Mouse (Mus musculus) lung, embryonic 15.5 days (tissue): ENCODE measurements around the gene Cilp. TPM values are rescaled to one million over a fixed set of nuclear protein-coding genes. Genes with fewer than 3 reads are reported as not detected.

ENCODE experiments used
- polyA plus RNA-seq: library from polyadenylated mRNA; unstranded; fragments of >200 nt; fragmentation: Nextera tagmentation; extraction: Ambion mirVana; gene quantifications from 2 replicates; pipeline ENCODE4 v1.2.1, GENCODE M21; 2015

Cilp gene
- polyA plus RNA-seq, 1 experiment from 2014 or later: 0.09 TPM

Other genes with a start within 250 kb of the Cilp start
- 77.0 and 79.8 TPM in 2 replicates for gene Hacd3, start 243.5 kb upstream of the Cilp start, polyA plus RNA-seq
- 33.9 and 36.3 TPM in 2 replicates for gene Dpp8, start 232.8 kb upstream of the Cilp start, polyA plus RNA-seq
- gene Igdcc4, start 163.7 kb upstream of the Cilp start, polyA plus RNA-seq: 14.4 and 14.6 TPM in 2 replicates
- gene Igdcc3, start 124.0 kb upstream of the Cilp start, polyA plus RNA-seq: 1.8 and 2.0 TPM in 2 replicates
- gene Parp16, start 69.8 kb upstream of the Cilp start, polyA plus RNA-seq: 5.4 and 5.6 TPM in 2 replicates
- gene Clpx, start 29.1 kb downstream of the Cilp start, polyA plus RNA-seq: 47.2 and 50.0 TPM in 2 replicates
- 9.3 and 10.6 TPM in 2 replicates for gene Pdcd7, start 80.9 kb downstream of the Cilp start, polyA plus RNA-seq
- gene Ubap1l, start 95.9 kb downstream of the Cilp start, polyA plus RNA-seq: 0.14 TPM in 1 of 2 replicates, not detected in the other
- gene Kbtbd13, start 126.5 kb downstream of the Cilp start, polyA plus RNA-seq: 5.0 and 5.5 TPM in 2 replicates
- 49.9 and 52.6 TPM in 2 replicates for gene Rasl12, start 133.3 kb downstream of the Cilp start, polyA plus RNA-seq
- gene Slc51b, start 157.8 kb downstream of the Cilp start, polyA plus RNA-seq: not detected in 2 replicates
- 18.6 and 19.3 TPM in 2 replicates for gene Mtfmt, start 170.6 kb downstream of the Cilp start, polyA plus RNA-seq
- 88.6 and 97.0 TPM in 2 replicates for gene Spg21, start 195.8 kb downstream of the Cilp start, polyA plus RNA-seq